Mouse (Mus musculus) heart, adult 18-20 months (tissue): ENCODE measurements around the gene BC053393. TPM values are rescaled to one million over a fixed set of nuclear protein-coding genes. Genes with fewer than 3 reads are reported as not detected.

Source experiments
- total RNA-seq, 2 experiments: library from RNA; stranded (reverse); gene quantifications; 2 replicates each; pipeline ENCODE4 v1.2.3; 2021

The BC053393 gene
- total RNA-seq, 2 experiments from 2014 or later = not detected

Other genes starting within 250 kb of the BC053393 start
- 1 to 10 TPM in 1 of 2 experiments, under 1 TPM in 1; 0.20 to 2.9 TPM for gene Itk, start 182.0 kb upstream of the BC053393 start, total RNA-seq
- not detected for gene Fam71b, start 175.0 kb upstream of the BC053393 start, total RNA-seq
- 10 to 100 TPM; 18.5 to 19.4 TPM for gene Med7, start 134.6 kb upstream of the BC053393 start, total RNA-seq
- under 1 TPM; 0.47 to 0.54 TPM for gene Havcr2, start 116.6 kb upstream of the BC053393 start, total RNA-seq
- gene Gm12169, start 47.3 kb upstream of the BC053393 start, total RNA-seq = not detected
- not detected for gene Dppa1, start 57.7 kb downstream of the BC053393 start, total RNA-seq
- not detected for gene Timd2, start 135.5 kb downstream of the BC053393 start, total RNA-seq
- under 1 TPM in 1 of 2 experiments, not detected in 1; 0.72 TPM for gene Havcr1, start 163.5 kb downstream of the BC053393 start, total RNA-seq
- gene Timd4, start 239.3 kb downstream of the BC053393 start, total RNA-seq = 1 to 10 TPM; 2.4 to 4.4 TPM